Mouse (Mus musculus) MEL (cell line): ENCODE measurements around the gene Pax9. TPM values are rescaled to one million over a fixed set of nuclear protein-coding genes. Genes with fewer than 3 reads are reported as not detected.

Experiments used
- DNase-seq: peaks from one replicate; pipeline ENCODE4 v3.0.0; 2011; ENCODE audit warnings: low read depth, low spot score
- H3K27ac ChIP-seq: 2 replicates; pipeline ENCODE4 v1.5.1; 2012; ENCODE audit warnings: low read depth, mild to moderate bottlenecking, control low read depth, low read length, moderate library complexity; ENCODE audit not compliant: control insufficient read depth
- H3K27me3 ChIP-seq, 2 experiments: fragments of 150-350 bp in 1 of 2; sonication (generic) in 1 of 2; 2 replicates each; pipeline ENCODE4 v1.6.1; 2012; ENCODE audit warnings: low read length in 2 of 2, mild to moderate bottlenecking in 2 of 2, improper control_type of control experiment in 1 of 2, moderate library complexity in 1 of 2; ENCODE audit not compliant: insufficient read depth in 2 of 2, control insufficient read depth in 1 of 2
- H3K36me3 ChIP-seq, 2 experiments: 2 replicates each; pipeline ENCODE4 v1.6.1; 2012 to 2014; ENCODE audit warnings: low read length in 2 of 2, improper control_type of control experiment in 1 of 2, inconsistent platforms in 1 of 2, mild to moderate bottlenecking in 1 of 2; ENCODE audit not compliant: insufficient read depth in 2 of 2, control insufficient read depth in 1 of 2
- H3K4me1 ChIP-seq, 2 experiments: fragments of 150-350 bp in 1 of 2; sonication (generic) in 1 of 2; 2 replicates each; pipeline ENCODE4 v1.6.1; 2012; ENCODE audit warnings: low read length in 2 of 2, improper control_type of control experiment in 1 of 2, mild to moderate bottlenecking in 1 of 2; ENCODE audit not compliant: insufficient read depth in 2 of 2, control insufficient read depth in 1 of 2
- H3K4me3 ChIP-seq, 2 experiments: fragments of 150-350 bp in 1 of 2; sonication (generic) in 1 of 2; 2 replicates each; pipeline ENCODE4 v1.5.1; 2012; ENCODE audit warnings: low read depth in 2 of 2, low read length in 2 of 2, mild to moderate bottlenecking in 2 of 2, moderate library complexity in 2 of 2, control low read depth in 1 of 2, improper control_type of control experiment in 1 of 2; ENCODE audit not compliant: control insufficient read depth in 1 of 2, insufficient read depth in 1 of 2
- H3K79me2 ChIP-seq: 2 replicates; pipeline ENCODE4 v1.6.1; 2012; ENCODE audit warnings: mild to moderate bottlenecking, low read length, moderate library complexity; ENCODE audit not compliant: control insufficient read depth, poor library complexity, insufficient read depth
- H3K9ac ChIP-seq: 2 replicates; pipeline ENCODE4 v1.6.1; 2012; ENCODE audit warnings: low read depth, mild to moderate bottlenecking, control low read depth, low read length, moderate library complexity; ENCODE audit not compliant: control insufficient read depth, poor library complexity, severe bottlenecking
- H3K9me3 ChIP-seq: fragments of 150-350 bp; sonication (generic); replicated peaks from 2 replicates; pipeline ENCODE4 v1.6.1; 2012; ENCODE audit warnings: mild to moderate bottlenecking, low read length, improper control_type of control experiment, moderate library complexity; ENCODE audit not compliant: insufficient read depth
- CTCF ChIP-seq, 3 experiments: IDR thresholded peaks in 2 of 3; conservative IDR thresholded peaks in 1 of 3; 2 replicates each; pipeline ENCODE4 v1.5.1; 2011 to 2012; ENCODE audit warnings: low read length in 3 of 3, low read depth in 2 of 3, mild to moderate bottlenecking in 2 of 3, improper control_type of control experiment in 1 of 3, inconsistent platforms in 1 of 3, mixed read lengths in 1 of 3, moderate library complexity in 1 of 3; ENCODE audit not compliant: control insufficient read depth in 1 of 3, insufficient read depth in 1 of 3, poor library complexity in 1 of 3, severe bottlenecking in 1 of 3
- E2F4 ChIP-seq: IDR thresholded peaks from 2 replicates; pipeline ENCODE4 v1.6.1; 2011; ENCODE audit warnings: low read depth, low read length, improper control_type of control experiment, borderline replicate concordance
- ELF1 ChIP-seq: IDR thresholded peaks from 2 replicates; pipeline ENCODE4 v1.6.1; 2014; ENCODE audit warnings: low read depth, mild to moderate bottlenecking, inconsistent platforms, low read length, improper control_type of control experiment, moderate library complexity
- MAZ ChIP-seq: IDR thresholded peaks from 2 replicates; pipeline ENCODE4 v1.6.1; 2012; ENCODE audit warnings: low read depth, mild to moderate bottlenecking, inconsistent platforms, low read length, improper control_type of control experiment
- NRF1 ChIP-seq: IDR thresholded peaks from 2 replicates; pipeline ENCODE4 v1.6.1; 2014; ENCODE audit warnings: low read depth, mild to moderate bottlenecking, inconsistent platforms, low read length, improper control_type of control experiment, moderate library complexity; ENCODE audit not compliant: poor library complexity, insufficient read depth, severe bottlenecking
- POLR2AphosphoS5 ChIP-seq: IDR thresholded peaks from 2 replicates; pipeline ENCODE4 v1.6.1; 2012; ENCODE audit warnings: low read depth, borderline replicate concordance, mild to moderate bottlenecking, inconsistent platforms, low read length, moderate library complexity, mixed read lengths
- RAD21 ChIP-seq: IDR thresholded peaks from 2 replicates; pipeline ENCODE4 v1.6.1; 2011; ENCODE audit warnings: mild to moderate bottlenecking, low read depth, low read length, improper control_type of control experiment
- SMC3 ChIP-seq: IDR thresholded peaks from 2 replicates; pipeline ENCODE4 v1.6.1; 2011; ENCODE audit warnings: low read depth, low read length, improper control_type of control experiment
- TBP ChIP-seq: IDR thresholded peaks from 2 replicates; pipeline ENCODE4 v1.8.0; 2011; ENCODE audit warnings: low read depth, low read length, improper control_type of control experiment
- ZC3H11A ChIP-seq: IDR thresholded peaks from 2 replicates; pipeline ENCODE4 v1.6.1; 2012; ENCODE audit warnings: low read depth, mild to moderate bottlenecking, inconsistent platforms, low read length, improper control_type of control experiment
- ZKSCAN1 ChIP-seq: IDR thresholded peaks from 2 replicates; pipeline ENCODE4 v1.6.1; 2012; ENCODE audit warnings: low read depth, mild to moderate bottlenecking, inconsistent platforms, low read length, improper control_type of control experiment, moderate library complexity
- ZMIZ1 ChIP-seq: IDR thresholded peaks from 2 replicates; pipeline ENCODE4 v1.6.1; 2012; ENCODE audit warnings: low read depth, mild to moderate bottlenecking, inconsistent platforms, low read length, improper control_type of control experiment, moderate library complexity
- ZNF384 ChIP-seq: IDR thresholded peaks from 2 replicates; pipeline ENCODE4 v1.6.1; 2012; ENCODE audit warnings: low read depth, mild to moderate bottlenecking, inconsistent platforms, low read length, improper control_type of control experiment
- polyA plus RNA-seq, 2 experiments: library from polyadenylated mRNA; stranded (reverse) in 1 of 2; unstranded in 1 of 2; fragments of >175 nt in 1 of 2; fragments of >200 nt in 1 of 2; gene quantifications; 2 replicates each; pipeline versions ENCODE4 v1.2.1 to v1.2.4; 2012; ENCODE audit warnings: low replicate concordance in 2 of 2, low read depth in 1 of 2; ENCODE audit not compliant: insufficient read length in 2 of 2, insufficient read depth in 1 of 2, missing spikeins in 1 of 2
- total RNA-seq: library from RNA; depleted of rRNA; stranded (reverse); fragments of 300-350 nt; gene quantifications from 2 replicates; pipeline ENCODE4 v1.2.3, GENCODE M21; 2012

The Pax9 gene
- total and polyA plus RNA-seq, 3 experiments, result 1.7 to 4.5 TPM; not detected in 1

GRCm38 (mm10) chr12:56689736-56690135, 1.8 kb upstream of the Pax9 start:
- DNase-seq, result peak; percentile 73
- TF ChIP-seq RAD21 (peak; percentile 32), SMC3 (peak; percentile 57), ZC3H11A (0 out of 2 replicates have a peak, but pooled peaks have one; percentile 10), NRF1 (no peak), ZNF384 (peak; percentile 42; the same call in 1 of the 2 replicates), CTCF (IDR thresholded peaks at IDR 0.05 in 2 of 3, conservative IDR thresholded peaks at IDR 0.05 in 1 of 3; ENCODE audit: control insufficient read depth in 1 of 3, insufficient read depth in 1 of 3, low read depth in 2 of 3, low read length in 3 of 3, poor library complexity in 1 of 3, severe bottlenecking in 1 of 3) (peak; percentile 51 to 73 (median 64)), ELF1 (no peak), ZMIZ1 (no peak), POLR2AphosphoS5 (no peak)
- H3K4me1 ChIP-seq, result peaks cover 0 to 3% of the 10 kb centered on the region in 2 experiments; a peak in 1 of 4 replicates
- H3K36me3 ChIP-seq, result no peaks in the 10 kb centered on the region
- H3K79me2 ChIP-seq, result no peaks in the 10 kb centered on the region
- 0 out of 2 replicates have a peak overlapping the region, but pooled peaks have one; percentile 39 for H3K9ac ChIP-seq
- H3K27me3 ChIP-seq, result peaks cover 1 to 2% of the 10 kb centered on the region in 2 experiments; a peak in 2 of 4 replicates
- no peak overlapping the region for H3K27ac ChIP-seq
- H3K4me3 ChIP-seq, result no peak overlapping the region; a peak in 1 of 4 replicates
- no peaks in the 10 kb centered on the region for H3K9me3 ChIP-seq

GRCm38 (mm10) chr12:56690366-56690765, 1.2 kb upstream of the Pax9 start:
- Histone ChIP-seq H3K9ac (no peak overlapping the region), H3K4me1 (peaks cover 0 to 7% of the 10 kb centered on the region in 2 experiments; a peak in 2 of 4 replicates), H3K4me3 (no peak overlapping the region), H3K9me3 (no peaks in the 10 kb centered on the region), H3K36me3 (no peaks in the 10 kb centered on the region), H3K27me3 (peaks cover 1 to 2% of the 10 kb centered on the region in 2 experiments; a peak in 2 of 4 replicates), H3K27ac (no peak overlapping the region), H3K79me2 (no peaks in the 10 kb centered on the region)
- TF ChIP-seq ZKSCAN1 (no peak), ELF1 (no peak), TBP (no peak), MAZ (no peak), CTCF (IDR thresholded peaks at IDR 0.05 in 2 of 3, conservative IDR thresholded peaks at IDR 0.05 in 1 of 3; ENCODE audit: control insufficient read depth in 1 of 3, insufficient read depth in 1 of 3, low read depth in 2 of 3, low read length in 3 of 3, poor library complexity in 1 of 3, severe bottlenecking in 1 of 3) (no peak), ZC3H11A (no peak), E2F4 (no peak), RAD21 (no peak), ZMIZ1 (no peak)
- no peak for DNase-seq
